Mouse (Mus musculus): ENCODE data around the gene Cdh12.
A peak's percentile ranks its signal among the peaks of the same experiment; 100 is the strongest.
"Not testable (repeated sequence)": the region's sequence is repeated elsewhere in the genome, so short reads cannot be mapped to it uniquely, and the experiment has no call there.

Gene Cdh12

DNA sequence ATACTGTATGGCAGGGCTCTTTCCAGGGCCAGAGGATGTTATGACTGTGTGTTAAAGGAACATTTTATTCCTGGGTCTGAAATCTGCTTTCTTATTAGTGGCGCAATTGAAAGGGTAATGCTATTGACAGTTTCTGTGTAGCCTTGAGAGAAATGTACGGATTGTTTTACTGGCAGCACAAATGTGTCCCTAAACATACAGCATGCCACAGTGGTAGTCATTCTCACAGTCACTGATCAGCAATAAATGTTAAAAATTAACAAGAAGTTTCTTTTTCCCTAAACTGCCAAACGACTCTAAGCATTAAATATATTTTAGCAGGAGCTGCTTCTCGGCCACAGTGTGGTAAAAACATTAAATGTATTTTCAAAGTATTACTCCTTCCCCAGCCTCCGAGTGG, 926.4 kb downstream of the Cdh12 start:
- no peak for DNase-seq (ENCODE audit: low spot score)

DNA sequence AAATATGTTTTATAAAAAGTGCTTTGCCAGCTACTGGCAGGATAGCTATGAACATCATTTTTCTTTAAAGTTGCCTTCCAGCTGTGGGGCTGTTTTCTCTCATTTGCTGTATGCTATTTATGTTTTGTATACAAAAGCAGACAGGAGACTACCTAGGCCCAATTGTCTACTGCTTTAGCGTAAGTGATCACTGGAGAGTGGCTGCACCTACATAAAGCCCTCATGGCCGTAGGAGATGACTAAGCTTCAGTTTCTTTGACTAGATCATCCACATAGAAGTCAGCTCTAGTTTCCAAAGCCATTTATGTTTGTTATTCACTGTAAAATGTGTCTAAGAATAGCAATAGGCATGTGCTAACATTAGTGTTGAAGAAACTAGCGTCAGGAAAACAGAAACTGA, 926.8 kb downstream of the Cdh12 start:
- no peak for DNase-seq (ENCODE audit: low spot score)

DNA sequence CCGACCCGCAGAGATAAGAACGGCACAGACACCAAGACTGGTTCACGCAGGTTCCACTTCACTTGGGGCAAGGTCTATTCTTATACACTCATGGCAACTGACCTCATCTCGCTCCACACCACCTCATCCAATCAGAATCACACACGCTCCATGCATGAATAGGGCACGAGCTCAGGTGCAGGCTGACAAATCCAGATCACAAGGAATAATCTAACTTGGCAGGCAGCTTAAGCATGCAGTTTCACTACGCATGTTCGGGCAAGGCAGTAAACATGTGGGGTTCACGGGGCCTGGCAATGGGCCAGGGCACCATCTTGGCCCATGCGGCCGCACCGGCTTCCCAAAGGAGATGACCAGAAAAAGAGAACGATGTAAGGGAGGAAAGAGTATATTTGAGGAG, 942.4 kb downstream of the Cdh12 start:
- DNase-seq (ENCODE audit: low spot score), result not testable (repeated sequence)

DNA sequence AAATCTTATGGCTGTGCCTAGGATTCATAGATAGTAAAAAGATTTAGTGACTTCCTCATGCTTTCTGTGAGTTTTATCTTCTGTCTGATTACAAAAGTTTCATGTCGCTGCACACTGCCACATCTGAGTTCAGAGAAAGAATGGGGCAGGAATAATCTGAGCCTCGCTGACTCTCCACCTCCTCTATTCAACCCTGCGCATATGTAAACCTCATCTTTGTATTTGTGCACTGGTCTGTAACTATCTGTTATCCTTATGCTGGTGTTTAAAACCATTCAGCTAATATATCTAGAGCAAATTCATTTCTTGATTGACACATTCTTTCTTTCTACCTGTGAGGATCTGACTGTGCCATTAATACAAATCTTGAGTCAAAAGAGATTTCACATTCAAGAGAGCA, 944.0 kb downstream of the Cdh12 start:
- no peak for DNase-seq (ENCODE audit: low spot score)

DNA sequence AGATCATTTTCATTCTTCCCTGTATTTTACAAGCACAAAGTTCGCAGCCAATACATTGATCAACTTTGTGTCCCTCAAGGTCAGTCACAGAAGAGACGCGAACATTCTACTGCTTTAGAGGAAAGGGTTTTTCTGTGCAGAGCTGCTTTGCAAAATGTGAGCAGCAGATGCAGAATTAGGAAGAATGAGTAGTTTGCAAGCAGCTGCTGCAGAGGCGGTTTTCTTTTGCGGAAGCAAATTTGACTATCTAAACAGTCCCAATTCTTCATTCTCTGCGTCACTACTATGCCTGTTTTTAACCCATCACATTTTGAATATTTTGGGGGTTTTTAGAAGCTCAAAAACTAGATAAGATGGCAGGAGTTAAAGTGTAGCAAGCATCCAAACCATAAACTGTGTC, 956.1 kb downstream of the Cdh12 start:
- DNase-seq (ENCODE audit: low spot score), result peak; percentile 62

DNA sequence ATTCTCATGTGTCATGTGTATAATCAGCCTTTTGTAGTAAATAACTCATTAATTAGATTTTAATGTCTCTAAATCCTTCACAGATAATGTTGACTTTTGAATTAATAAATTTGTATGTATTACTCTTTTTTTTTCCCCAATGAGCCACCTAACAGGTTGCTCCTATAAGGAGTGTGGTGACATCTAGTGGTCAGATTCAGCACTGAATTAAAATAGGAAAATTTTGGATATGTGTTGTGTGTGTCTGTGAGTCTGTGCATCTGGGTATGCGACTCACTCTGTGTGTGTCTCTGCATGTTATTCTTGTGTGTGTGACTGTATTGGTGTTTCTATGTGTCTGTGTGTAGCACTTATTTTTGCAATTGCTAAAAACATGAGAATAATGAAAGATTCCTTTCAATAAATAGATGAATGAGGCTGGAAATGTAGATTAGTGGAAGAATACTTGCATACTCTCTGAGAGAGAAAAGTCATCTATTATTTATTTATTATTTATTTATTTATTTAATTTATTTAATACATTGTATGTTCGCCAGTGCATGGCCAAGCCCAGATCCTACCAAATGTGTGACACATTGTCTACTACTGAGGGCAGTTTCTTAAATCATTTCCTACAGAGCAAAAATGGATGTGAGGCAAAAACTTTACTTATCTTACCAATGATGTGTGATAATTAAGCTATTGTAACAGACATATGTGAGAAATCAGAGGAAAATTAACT, 958.4 kb downstream of the Cdh12 start:
- peak; percentile 50 for DNase-seq (ENCODE audit: low spot score)

DNA sequence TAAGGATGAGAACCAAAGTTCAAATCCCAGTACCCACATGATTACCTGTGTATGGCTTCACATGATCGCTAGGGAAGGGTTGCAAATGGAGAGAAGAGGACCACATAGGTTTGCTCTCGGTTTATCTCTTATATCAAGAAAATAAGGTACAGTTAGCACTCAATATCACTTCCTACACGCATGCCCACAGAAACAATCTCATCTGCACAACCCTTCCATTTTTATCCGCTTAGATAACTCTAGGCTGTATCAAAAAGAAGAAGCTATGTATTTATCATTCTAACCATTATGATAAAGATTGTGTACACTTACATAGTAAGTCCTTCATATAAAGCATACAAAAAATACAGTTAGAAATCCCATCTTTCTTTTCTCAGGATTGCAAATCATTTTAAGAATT, 988.3 kb downstream of the Cdh12 start:
- no peak for DNase-seq (ENCODE audit: low spot score)

DNA sequence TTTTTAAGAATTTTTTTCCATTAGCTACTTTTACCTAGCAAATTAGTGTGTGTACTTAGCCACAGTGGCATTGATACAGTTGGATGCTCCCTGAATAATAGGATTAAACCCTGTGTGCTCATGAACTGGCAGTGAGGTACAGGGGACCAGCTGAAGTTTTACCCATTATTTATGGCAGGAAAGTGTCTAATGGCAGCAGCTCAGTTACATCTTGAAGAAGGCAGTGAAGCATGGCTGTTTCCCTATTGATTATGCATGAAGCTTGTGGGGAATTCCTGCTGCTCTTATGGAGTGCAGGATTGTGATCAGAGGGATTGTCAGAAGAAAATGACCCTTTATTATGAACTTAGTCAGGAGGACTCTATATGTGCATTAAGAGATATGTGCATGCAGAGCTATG, 988.9 kb downstream of the Cdh12 start:
- DNase-seq (ENCODE audit: low spot score), result no peak

DNA sequence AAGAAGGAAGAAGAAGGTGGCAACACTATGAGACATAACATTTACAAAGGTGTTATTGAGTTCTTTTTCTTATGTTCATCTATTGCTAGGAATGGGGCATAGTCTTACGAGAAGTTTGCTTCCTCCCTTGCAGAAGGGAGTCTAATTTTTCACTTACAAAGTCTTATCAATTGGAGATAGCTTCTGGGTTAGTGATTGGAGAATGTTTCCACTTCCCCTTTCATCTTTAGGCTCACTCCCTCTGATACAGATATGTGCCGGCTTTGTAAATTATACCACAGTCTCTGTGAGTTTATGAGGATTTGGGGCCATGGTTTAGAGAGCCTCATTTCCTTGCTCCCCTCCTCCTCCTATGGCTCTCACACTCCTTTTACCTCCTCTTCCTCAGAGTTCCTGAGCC, 1009.0 kb downstream of the Cdh12 start:
- DNase-seq (ENCODE audit: low spot score), result no peak

DNA sequence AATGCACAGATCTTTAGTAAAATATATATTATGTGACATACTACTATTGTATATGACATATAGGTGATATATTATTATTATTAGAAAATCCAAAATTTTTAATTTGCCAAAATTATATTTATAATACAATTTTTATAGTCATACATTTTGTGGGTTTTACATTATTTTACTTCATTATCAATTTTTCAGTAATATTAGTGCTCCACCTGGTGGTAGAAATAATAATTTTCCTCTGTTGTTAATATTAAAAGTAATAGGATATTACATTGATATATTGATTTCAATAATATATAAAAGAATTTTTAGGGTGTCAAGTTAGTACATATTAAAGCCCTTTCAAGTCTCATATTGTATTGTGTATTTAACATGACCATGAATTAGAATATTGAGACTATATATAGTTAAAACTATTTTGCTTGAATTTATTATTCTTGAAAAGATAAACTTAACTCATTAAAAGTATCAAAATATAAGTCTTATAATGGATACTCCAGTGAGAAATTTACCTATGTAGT, 1070.3 kb downstream of the Cdh12 start:
- no peak for DNase-seq (ENCODE audit: low spot score)

DNA sequence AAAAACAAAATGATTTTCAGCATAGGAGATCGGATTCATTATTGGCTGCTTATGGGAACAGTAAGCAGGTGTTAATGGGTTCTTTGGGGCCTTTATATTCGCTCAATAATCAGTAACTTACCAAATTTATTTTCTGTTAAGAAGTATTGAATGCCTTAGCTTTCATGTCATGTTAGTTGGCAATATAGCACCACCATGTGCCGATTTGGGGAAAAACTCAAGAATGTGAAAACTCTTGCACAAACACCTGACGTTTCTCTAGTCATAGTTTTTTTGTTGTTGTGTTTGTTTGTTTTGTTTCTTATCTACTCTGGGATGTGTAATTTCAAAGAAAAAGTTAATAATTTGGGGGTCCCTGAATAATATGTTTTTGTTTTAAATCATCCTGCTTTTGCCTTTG, 1081.7 kb downstream of the Cdh12 start:
- peak; percentile 10 for DNase-seq (ENCODE audit: low spot score)

DNA sequence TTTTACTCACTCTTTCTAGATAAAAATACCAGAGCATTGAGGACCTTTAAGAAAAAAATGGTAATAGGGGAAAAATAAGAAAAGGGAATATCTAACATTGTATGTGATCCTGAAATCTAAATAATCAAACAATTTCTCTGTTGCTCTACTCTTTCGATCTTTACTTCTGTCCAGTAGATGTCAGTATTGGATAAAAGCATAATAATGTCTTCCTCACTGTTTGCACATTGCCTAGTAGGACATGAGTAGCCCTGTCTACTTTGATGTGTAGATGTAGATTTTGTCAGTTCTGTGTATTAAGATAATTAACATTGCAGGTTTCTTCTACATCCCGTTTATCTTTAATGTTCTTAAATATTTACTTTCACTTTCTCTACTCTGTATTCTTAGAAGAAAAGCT, 1087.8 kb downstream of the Cdh12 start:
- no peak for DNase-seq (ENCODE audit: low spot score)

DNA sequence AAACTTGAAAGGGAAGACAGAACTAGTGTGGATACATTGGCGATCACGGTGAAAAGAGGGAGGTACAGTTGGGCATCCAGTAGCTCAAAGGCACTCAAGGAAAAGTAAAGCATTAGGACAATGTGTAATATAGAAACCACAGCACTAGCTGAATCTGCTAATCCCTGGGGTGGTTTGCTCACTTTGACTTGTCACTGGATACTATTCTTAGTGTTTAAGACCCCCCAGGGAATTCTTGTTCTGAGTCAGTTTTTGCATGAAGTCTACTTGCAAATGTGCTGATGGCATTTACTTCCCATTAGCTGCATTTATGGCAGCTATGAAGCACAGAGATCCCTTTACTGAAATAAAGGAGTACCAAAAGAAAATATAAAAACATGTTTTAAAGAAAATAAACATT, 1095.7 kb downstream of the Cdh12 start:
- DNase-seq (ENCODE audit: low spot score), result no peak

DNA sequence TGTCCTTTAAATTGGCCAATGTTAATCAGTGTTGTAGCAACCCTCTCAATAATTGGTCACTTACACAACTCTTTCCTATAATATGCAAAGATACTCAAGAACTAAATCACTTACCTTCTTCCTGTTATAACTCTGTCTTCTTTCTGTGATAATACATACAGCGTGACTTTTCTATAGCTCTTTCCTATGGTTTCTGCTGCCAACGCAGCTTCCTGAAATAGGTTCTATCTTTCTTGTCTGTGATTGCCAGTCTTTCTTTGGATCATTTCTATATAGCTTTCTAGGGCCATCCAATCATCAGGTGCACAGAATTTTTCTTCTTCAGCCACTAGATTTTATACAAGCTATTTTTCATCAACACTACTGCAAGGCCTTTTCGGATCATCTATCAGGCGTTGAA, 1106.9 kb downstream of the Cdh12 start:
- DNase-seq (ENCODE audit: low spot score), result no peak

DNA sequence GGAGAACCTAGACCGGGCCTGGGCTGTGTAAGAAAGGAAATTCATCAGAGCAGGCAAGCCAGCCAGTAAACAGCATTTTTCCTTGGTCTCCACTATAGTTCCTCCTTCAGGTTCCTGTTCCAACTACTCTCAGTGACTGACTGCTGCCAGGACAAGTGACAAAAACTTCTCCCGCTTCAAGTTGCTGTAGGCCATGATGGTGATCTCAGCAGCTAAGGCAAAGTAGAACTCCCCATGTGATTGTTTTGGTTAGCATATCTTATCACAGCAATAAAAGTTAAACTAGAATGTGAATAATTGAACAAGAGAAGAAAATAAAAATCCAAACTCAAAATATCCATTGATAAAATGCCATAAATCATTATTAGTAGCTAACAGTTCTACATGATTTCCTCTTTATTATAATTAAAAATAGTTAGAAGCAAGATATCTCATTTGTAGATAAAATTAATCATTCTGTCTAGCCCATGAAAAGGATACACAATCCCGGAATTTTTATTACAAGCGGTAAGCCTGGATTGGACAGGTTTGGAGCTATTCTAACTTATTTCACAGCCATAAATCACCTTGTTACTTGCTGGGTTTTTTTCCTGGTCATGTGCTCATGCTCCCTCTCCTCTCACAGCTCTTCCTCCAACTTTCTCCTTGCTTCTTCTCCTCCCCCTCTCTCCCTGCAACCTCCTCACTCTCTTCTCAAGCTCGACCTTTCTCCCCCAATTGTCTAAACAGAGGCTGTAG, 1117.4 kb downstream of the Cdh12 start:
- no peak for DNase-seq (ENCODE audit: low spot score)

DNA sequence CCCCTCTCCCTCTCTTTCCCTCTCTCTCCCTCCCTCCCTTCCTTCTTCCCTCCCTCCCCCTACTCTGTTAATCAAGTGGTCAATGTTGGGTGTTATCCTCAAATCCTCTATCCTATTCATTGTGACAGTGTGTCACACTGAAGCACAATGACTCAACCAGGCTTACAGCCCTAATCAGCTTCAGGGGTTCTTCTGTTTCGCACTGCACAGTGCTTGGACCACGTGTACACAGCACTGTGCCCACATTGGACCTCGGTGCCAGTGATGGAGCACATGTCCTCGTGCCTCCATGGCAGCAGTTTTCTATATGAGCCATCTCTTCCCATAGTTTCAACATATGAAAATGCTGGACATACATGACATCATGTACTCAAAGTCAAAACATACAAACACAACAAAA, 1155.4 kb downstream of the Cdh12 start:
- no peak for DNase-seq (ENCODE audit: low spot score)
